Mouse (Mus musculus) kidney, postnatal 4 days (tissue): ENCODE measurements around the gene Pwp2.
A peak's percentile ranks its signal among the peaks of the same experiment; 100 is the strongest.

Source experiments
- DNase-seq, 2 experiments: peaks; one replicate each; pipeline ENCODE4 v3.0.0; 2021; ENCODE audit warnings: mixed read lengths in 2 of 2

Gene Pwp2

GRCm38 (mm10) chr10:78170445-78170844 lies 14.5 kb downstream of the Pwp2 start:
- DNase-seq, result no peak

GRCm38 (mm10) chr10:78169281-78170042 lies 15.5 kb downstream of the Pwp2 start, which contains the start of gene D10Jhu81e:
Gene D10Jhu81e (minus strand): TSS chr10:78169782.
- peak; percentile 100 for DNase-seq

- no peak for DNase-seq
Measured at GRCm38 (mm10) chr10:78168792-78169191, 16.2 kb downstream of the Pwp2 start.

- DNase-seq, result no peak
Measured at GRCm38 (mm10) chr10:78167775-78168174, 17.2 kb downstream of the Pwp2 start.

- DNase-seq, result no peak
Measured at GRCm38 (mm10) chr10:78167333-78167732, 17.6 kb downstream of the Pwp2 start.

- DNase-seq, result no peak
Measured at GRCm38 (mm10) chr10:78165256-78166005, 19.5 kb downstream of the Pwp2 start.

- DNase-seq, result no peak
Measured at GRCm38 (mm10) chr10:78164786-78165185, 20.2 kb downstream of the Pwp2 start.

- DNase-seq, result peak; percentile 78 to 82
Measured at GRCm38 (mm10) chr10:78163923-78164322, 21.0 kb downstream of the Pwp2 start.

- no peak for DNase-seq
Measured at GRCm38 (mm10) chr10:78163241-78163640, 21.7 kb downstream of the Pwp2 start.

- no peak for DNase-seq
Measured at GRCm38 (mm10) chr10:78162646-78163045, 22.3 kb downstream of the Pwp2 start.

- DNase-seq, result no peak
Measured at GRCm38 (mm10) chr10:78161096-78161495, 23.9 kb downstream of the Pwp2 start.

GRCm38 (mm10) chr10:78160369-78161095 lies 24.4 kb downstream of the Pwp2 start:
- DNase-seq, result no peak

- DNase-seq, result peak; percentile 88 to 90
Measured at GRCm38 (mm10) chr10:78159906-78160305, 25.0 kb downstream of the Pwp2 start.

- DNase-seq, result peak; percentile 78 to 84
Measured at GRCm38 (mm10) chr10:78159252-78159878, 25.6 kb downstream of the Pwp2 start.

GRCm38 (mm10) chr10:78158041-78158440 lies 26.9 kb downstream of the Pwp2 start:
- no peak for DNase-seq

- no peak for DNase-seq
Measured at GRCm38 (mm10) chr10:78156926-78157325, 28.0 kb downstream of the Pwp2 start.

- DNase-seq, result no peak
Measured at GRCm38 (mm10) chr10:78148834-78149766, 35.8 kb downstream of the Pwp2 start.

GRCm38 (mm10) chr10:78147908-78148441 lies 37.0 kb downstream of the Pwp2 start:
- DNase-seq, result no peak

- peak in 1 of 2 experiments; percentile 39 for DNase-seq
Measured at GRCm38 (mm10) chr10:78143727-78144505, 41.0 kb downstream of the Pwp2 start.

GRCm38 (mm10) chr10:78140843-78141242 lies 44.1 kb downstream of the Pwp2 start:
- no peak for DNase-seq

- DNase-seq, result no peak
Measured at GRCm38 (mm10) chr10:78140251-78140600, 44.7 kb downstream of the Pwp2 start.
